Mouse (Mus musculus) stomach, embryonic 15.5 days (tissue): ENCODE measurements at regions not wholly inside any gene's neighbourhood (a gene's known extent, or its start where the extent isn't known, plus 50 kb on each side); places are given as distances from the start of the nearest gene placed in this dataset.
A peak's percentile ranks its signal among the peaks of the same experiment; 100 is the strongest.
"Not testable (repeated sequence)": the region's sequence is repeated elsewhere in the genome, so short reads cannot be mapped to it uniquely, and the experiment has no call there.

Experiments used
- ATAC-seq: fragments of 200-750 bp; cut with Nextera tagmentation; 2 replicates; pipeline ENCODE4 v1.8.0; 2017; ENCODE audit warnings: low read depth, moderate number of reproducible peaks, moderate TSS enrichment; ENCODE audit not compliant: insufficient read depth, low FRiP score
- H3K27ac ChIP-seq: fragments of 300-500 bp; sonication (generic); 2 replicates; pipeline ENCODE4 v1.5.1; 2015; ENCODE audit warnings: mild to moderate bottlenecking, inconsistent platforms
- H3K27me3 ChIP-seq: fragments of 300-500 bp; sonication (generic); replicated peaks from 2 replicates; pipeline ENCODE4 v1.6.1; 2015; ENCODE audit warnings: inconsistent platforms
- H3K36me3 ChIP-seq: fragments of 300-500 bp; sonication (generic); 2 replicates; pipeline ENCODE4 v1.6.1; 2015; ENCODE audit warnings: inconsistent platforms
- H3K4me1 ChIP-seq: fragments of 300-500 bp; sonication (generic); 2 replicates; pipeline ENCODE4 v1.6.1; 2015; ENCODE audit warnings: inconsistent platforms
- H3K4me2 ChIP-seq: fragments of 300-500 bp; sonication (generic); 2 replicates; pipeline ENCODE4 v1.6.1; 2015; ENCODE audit warnings: mild to moderate bottlenecking, inconsistent platforms
- H3K4me3 ChIP-seq: fragments of 300-500 bp; sonication (generic); replicated peaks from 2 replicates; pipeline ENCODE4 v1.5.1; 2015; ENCODE audit warnings: inconsistent platforms
- H3K9ac ChIP-seq: fragments of 300-500 bp; sonication (generic); 2 replicates; pipeline ENCODE4 v1.6.1; 2015; ENCODE audit warnings: inconsistent platforms
- H3K9me3 ChIP-seq: fragments of 300-500 bp; sonication (generic); 2 replicates; pipeline ENCODE4 v1.6.1; 2016; ENCODE audit warnings: inconsistent platforms
- WGBS: fragments of 180-500 bp; shearing (Covaris S2); methylation state at CpG from one replicate; pipeline ENCODE4 v1.1.7; 2015; 5-methylcytosine and 5-hydroxymethylcytosine counted together

GRCm38 (mm10) chr13:12864263-12864662, 64.4 kb upstream of the Prl2c3 start:
- no peak overlapping the region for H3K4me2 ChIP-seq
- no peak overlapping the region for H3K9ac ChIP-seq
- no peaks in the 10 kb centered on the region for H3K36me3 ChIP-seq
- ATAC-seq = peak; percentile 47; the same call in 1 of the 2 replicates
- H3K9me3 ChIP-seq = no peaks in the 10 kb centered on the region
- no peak overlapping the region for H3K27ac ChIP-seq
- H3K4me1 ChIP-seq = no peaks in the 10 kb centered on the region
- H3K27me3 ChIP-seq = no peaks in the 10 kb centered on the region
- no peak overlapping the region for H3K4me3 ChIP-seq

GRCm38 (mm10) chr13:12863542-12863941, 63.7 kb upstream of the Prl2c3 start:
- not testable (repeated sequence) for H3K4me1 ChIP-seq, H3K4me2 ChIP-seq, H3K27me3 ChIP-seq, ATAC-seq, H3K27ac ChIP-seq, H3K9me3 ChIP-seq, H3K4me3 ChIP-seq, H3K9ac ChIP-seq, H3K36me3 ChIP-seq
- WGBS = 86% methylated on average over 7 of the region's 7 CpGs

- not testable (repeated sequence) for ATAC-seq, H3K27me3 ChIP-seq, H3K36me3 ChIP-seq, H3K27ac ChIP-seq, H3K9ac ChIP-seq, H3K4me2 ChIP-seq, H3K4me3 ChIP-seq, H3K9me3 ChIP-seq, H3K4me1 ChIP-seq
- WGBS = 93% methylated on average over 16 of the region's 17 CpGs
Measured at GRCm38 (mm10) chr13:12860954-12861353, 61.1 kb upstream of the Prl2c3 start.

- H3K4me1 ChIP-seq, H3K9me3 ChIP-seq, H3K27ac ChIP-seq, H3K4me3 ChIP-seq, H3K36me3 ChIP-seq, ATAC-seq, H3K4me2 ChIP-seq, H3K27me3 ChIP-seq, H3K9ac ChIP-seq: not testable (repeated sequence)
- 94% methylated on average over 19 of the region's 19 CpGs for WGBS
Measured at GRCm38 (mm10) chr13:12859930-12860329, 60.1 kb upstream of the Prl2c3 start.
